Mouse (Mus musculus): ENCODE measurements around the gene Gck.

DNA sequence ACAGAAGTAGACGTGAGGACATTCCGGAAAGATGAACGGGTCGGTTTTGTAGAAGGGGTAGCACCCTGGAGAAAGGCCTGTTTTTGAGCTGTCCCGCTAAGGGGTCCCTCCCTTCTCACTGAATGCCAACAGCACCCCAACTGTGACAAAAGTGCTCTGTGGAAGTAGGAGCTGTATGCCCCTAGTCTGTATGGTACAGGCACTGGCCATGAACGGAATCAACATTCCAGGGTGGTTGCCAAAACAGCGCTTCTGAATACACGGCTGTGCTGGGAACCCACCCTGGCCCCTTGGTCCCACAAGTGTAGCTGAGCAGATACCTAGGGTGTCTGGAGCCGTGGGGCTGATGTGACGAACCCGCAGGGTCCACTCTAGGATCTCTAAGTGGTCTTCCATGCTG is 77.2 kb downstream of the Gck start:
- no peak for TF ChIP-seq CTCF (conservative IDR thresholded peaks at IDR 0.05; ENCODE audit: low read length)
- TF ChIP-seq NANOG (IDR thresholded peaks at IDR 0.05; ENCODE audit: borderline replicate concordance, low read length): no peak

Data from E14TG2a.4 (cell line).